ENCODE assay signal across 19 mouse cellular contexts in genomic region chr2:38574697-38575096, GRCm38 (mm10).
DNase-seq lines count a peak whose midpoint lies in the region; ATAC-seq lines count a peak whose summit lies in the region.
"Had no signal": no experiment of that assay in that cellular context is flagged by ENCODE, and none has a peak within 500 bp of the region (broad histone marks: within the 10 kb centered on the region; RNA-seq: fewer than 3 reads in every experiment).

No protein-coding gene starts in this region.

- H3K27me3 ChIP-seq in splenic B cell, adult 2 months (ENCODE audit: control insufficient read depth, insufficient read depth, low read length, poor library complexity, severe bottlenecking) = no peaks in the 10 kb centered on the region
- H3K27me3 ChIP-seq: embryonic facial prominence, embryonic 12.5 days; forebrain, embryonic 15.5 days; hindbrain, embryonic 13.5 days had no signal

- peak; percentile 33 for DNase-seq in spleen, postnatal 36 days (ENCODE audit: low spot score in 2 of 2)
- no peak for DNase-seq in spleen, postnatal 4 days (ENCODE audit: low spot score in 2 of 2)
- peak; percentile 49 for DNase-seq in splenic B cell, adult 2 months (ENCODE audit: low read depth, low spot score)
- no peak for DNase-seq in thymus, postnatal 36 days
- DNase-seq in adrenal gland, postnatal 10 days = no peak
- no peak for DNase-seq in ovary, postnatal 14 days (ENCODE audit: low spot score)
- DNase-seq: adrenal gland, postnatal 25 days; cerebellum, adult 2 months; cerebellum, postnatal 10 days; embryo, embryonic 11 days; gastrocnemius, postnatal 36 days; heart, adult 18-20 months; heart, postnatal 10 days; heart, postnatal 4 days had no signal

- H3K36me3 ChIP-seq in splenic B cell, adult 2 months (ENCODE audit: control insufficient read depth, insufficient read depth, low read length, poor library complexity, severe bottlenecking) = no peaks in the 10 kb centered on the region

- peak; percentile 25; the same call in 1 of the 2 replicates for ATAC-seq in granulocyte monocyte progenitor cell, adult 5-6 weeks (replicated peaks; ENCODE audit: poor library complexity, severe bottlenecking)
- ATAC-seq: forebrain, embryonic 15.5 days; hindbrain, postnatal 0 days had no signal

Comparison
In these comparisons a context has a peak if more than half of its experiments do, and no peak if none do; other contexts are left out.
1. DNase-seq: peak in spleen, postnatal 36 days (2 of 2) and splenic B cell, adult 2 months (single experiment); none in spleen, postnatal 4 days (0 of 2), thymus, postnatal 36 days (0 of 2), adrenal gland, postnatal 10 days (single experiment) and ovary, postnatal 14 days (single experiment).